Mouse (Mus musculus) lung, adult 2 months (tissue): Measurements from ENCODE around the gene A930018P22Rik.

Experiments
- CTCF ChIP-seq: fragments of 200-500 bp; IDR thresholded peaks from 2 replicates; pipeline ENCODE4 v1.5.1; 2011; ENCODE audit warnings: mild to moderate bottlenecking, low read length, control low read depth; ENCODE audit not compliant: insufficient read depth
- POLR2A ChIP-seq: fragments of 200-500 bp; IDR thresholded peaks from 2 replicates; pipeline ENCODE4 v1.6.1; 2011; ENCODE audit warnings: low read depth, mild to moderate bottlenecking, control low read depth, low read length, borderline replicate concordance; ENCODE audit errors: extremely low read depth

DNA sequence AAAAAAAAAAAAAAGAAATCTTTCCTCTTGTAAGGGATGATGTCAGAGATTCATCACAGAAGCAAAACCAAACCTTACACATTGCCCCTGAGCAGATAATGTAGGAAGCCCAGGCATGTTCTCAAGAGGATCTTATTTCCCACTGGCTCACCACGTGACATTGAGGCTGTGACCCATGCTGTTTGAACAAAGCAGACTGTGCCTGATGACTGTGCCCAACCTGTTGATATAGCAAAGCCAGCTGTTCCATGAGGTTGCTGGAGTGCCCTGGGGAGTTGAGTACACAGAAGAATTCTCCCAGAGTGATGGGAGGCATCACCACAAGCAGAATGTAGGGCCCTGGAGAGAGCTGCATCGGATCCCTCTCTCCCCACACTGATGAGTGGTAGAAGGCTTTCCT lies 13.4 kb downstream of the A930018P22Rik start:
- TF ChIP-seq CTCF (no peak), POLR2A (no peak)
